Comparison of ENCODE assay signal across 11 mouse cellular contexts in genomic region chr5:21411261-21411666, GRCm38 (mm10). TPM values are rescaled to one million over a fixed set of nuclear protein-coding genes. Genes with fewer than 3 reads are reported as not detected.
A peak's percentile ranks its signal among the peaks of the same experiment; 100 is the strongest.
DNase-seq lines count a peak whose midpoint lies in the region; ATAC-seq and TF ChIP-seq lines count a peak whose summit lies in the region.
"Had no signal": no experiment of that assay in that cellular context is flagged by ENCODE, and none has a peak within 500 bp of the region (broad histone marks: within the 10 kb centered on the region; RNA-seq: fewer than 3 reads in every experiment).

No protein-coding gene starts in this region.

- peak overlapping the region; percentile 22 for H3K4me3 ChIP-seq in bone marrow macrophage, adult 2 months (ENCODE audit: insufficient read depth, low read length)
- H3K4me3 ChIP-seq in midbrain, embryonic 16.5 days (ENCODE audit: low read depth, low read length): no peak overlapping the region
- H3K4me3 ChIP-seq: forebrain, embryonic 13.5 days; heart, embryonic 15.5 days had no signal

- H3K27ac ChIP-seq in bone marrow macrophage, adult 2 months (ENCODE audit: insufficient read depth, low read depth, low read length): peak overlapping the region; percentile 81
- no peak overlapping the region for H3K27ac ChIP-seq in midbrain, embryonic 16.5 days (ENCODE audit: low read length)
- H3K27ac ChIP-seq: forebrain, embryonic 13.5 days; heart, embryonic 15.5 days had no signal

- H3K36me3 ChIP-seq in splenic B cell, adult 2 months (ENCODE audit: control insufficient read depth, insufficient read depth, low read length, poor library complexity, severe bottlenecking): no peaks in the 10 kb centered on the region
- no peaks in the 10 kb centered on the region for H3K36me3 ChIP-seq in midbrain, embryonic 16.5 days (ENCODE audit: control insufficient read depth, insufficient read depth, low read length)
- H3K36me3 ChIP-seq: heart, embryonic 15.5 days had no signal

- 91% methylated on average over 5 of the region's 5 CpGs for WGBS in midbrain, embryonic 16.5 days

- no peak overlapping the region for H3K9ac ChIP-seq in midbrain, embryonic 16.5 days (ENCODE audit: low read depth, low read length)
- H3K9ac ChIP-seq: forebrain, embryonic 13.5 days; heart, embryonic 15.5 days had no signal

- ATAC-seq in midbrain, embryonic 16.5 days: no peak
- ATAC-seq: forebrain, embryonic 13.5 days had no signal

- H3K9me3 ChIP-seq in midbrain, embryonic 16.5 days (replicated peaks; ENCODE audit: control insufficient read depth, low read length, poor library complexity, severe bottlenecking): no peaks in the 10 kb centered on the region
- H3K9me3 ChIP-seq: forebrain, embryonic 13.5 days; heart, embryonic 15.5 days had no signal

- no peaks in the 10 kb centered on the region for H3K27me3 ChIP-seq in splenic B cell, adult 2 months (ENCODE audit: control insufficient read depth, insufficient read depth, low read length, poor library complexity, severe bottlenecking)
- H3K27me3 ChIP-seq in midbrain, embryonic 16.5 days (ENCODE audit: control insufficient read depth, insufficient read depth, low read depth, low read length): no peaks in the 10 kb centered on the region
- H3K27me3 ChIP-seq: forebrain, embryonic 13.5 days; heart, embryonic 15.5 days had no signal

- H3K4me1 ChIP-seq in bone marrow macrophage, adult 2 months (ENCODE audit: control insufficient read depth, insufficient read depth, low read length): peaks cover 20% of the 10 kb centered on the region
- H3K4me1 ChIP-seq in midbrain, embryonic 16.5 days (ENCODE audit: control insufficient read depth, insufficient read depth, low read length): no peaks in the 10 kb centered on the region
- H3K4me1 ChIP-seq: forebrain, embryonic 13.5 days; heart, embryonic 15.5 days had no signal

- DNase-seq in heart, adult 11 months: peak; percentile 94
- DNase-seq in heart, postnatal 4 days: no peak
- peak; percentile 69 for DNase-seq in lung, postnatal 36 days
- DNase-seq in splenic B cell, adult 2 months (ENCODE audit: low read depth, low spot score): peak; percentile 92
- DNase-seq in urinary bladder, postnatal 36 days (ENCODE audit: low spot score in 2 of 2): no peak
- no peak for DNase-seq in cerebellum, postnatal 4 days (ENCODE audit: low spot score in 2 of 2)

- TF ChIP-seq CTCF in bone marrow macrophage, adult 2 months (IDR thresholded peaks at IDR 0.05; ENCODE audit: low read depth, low read length): no peak

- H3K4me2 ChIP-seq in midbrain, embryonic 16.5 days (ENCODE audit: low read length): no peak overlapping the region
- H3K4me2 ChIP-seq: forebrain, embryonic 13.5 days; heart, embryonic 15.5 days had no signal

- TF ChIP-seq POLR2A in bone marrow macrophage, adult 2 months (IDR thresholded peaks at IDR 0.05; ENCODE audit: borderline replicate concordance, low read depth, low read length): no peak

RNA-seq across cellular contexts. Expression of gene Ccdc146, which starts 13.2 kb away (rescaled TPM):
- total RNA-seq in heart, postnatal 4 days (2021): 1 to 10 TPM; 3.6 to 3.9 TPM
- polyA plus RNA-seq in bone marrow macrophage, adult 2 months (2012; ENCODE audit: insufficient read depth, insufficient read length, missing spikeins): not detected in 2 replicates
- polyA plus RNA-seq in midbrain, embryonic 16.5 days (2015; fragmentation: Nextera tagmentation; extraction: Ambion mirVana): 0.67 and 0.90 TPM in 2 replicates
- polyA plus RNA-seq: large intestine, adult 2 months had no signal

RNA-seq across cellular contexts. Expression of gene Fam185a, which starts 13.5 kb away (rescaled TPM):
- 1 to 10 TPM; 7.7 to 8.6 TPM for total RNA-seq in heart, postnatal 4 days (2021)
- polyA plus RNA-seq in bone marrow macrophage, adult 2 months (2012; ENCODE audit: insufficient read depth, insufficient read length, missing spikeins): 1.6 and 2.3 TPM in 2 replicates
- polyA plus RNA-seq in midbrain, embryonic 16.5 days (2015; fragmentation: Nextera tagmentation; extraction: Ambion mirVana): 10.0 and 11.0 TPM in 2 replicates

RNA-seq across cellular contexts. Expression of gene Fgl2, which starts 38.8 kb away (rescaled TPM):
- total RNA-seq in heart, postnatal 4 days (2021): 10 to 100 TPM; 49.3 to 50.0 TPM
- polyA plus RNA-seq in bone marrow macrophage, adult 2 months (2012; ENCODE audit: insufficient read depth, insufficient read length, missing spikeins): 32.2 and 33.9 TPM in 2 replicates
- 1.9 and 2.3 TPM in 2 replicates for polyA plus RNA-seq in midbrain, embryonic 16.5 days (2015; fragmentation: Nextera tagmentation; extraction: Ambion mirVana)

Comparison
In these comparisons a context has a peak if more than half of its experiments do, and no peak if none do; other contexts are left out.
1. DNase-seq: peak in heart, adult 11 months (single experiment), lung, postnatal 36 days (single experiment) and splenic B cell, adult 2 months (single experiment); none in heart, postnatal 4 days (single experiment), urinary bladder, postnatal 36 days (0 of 2) and cerebellum, postnatal 4 days (0 of 2).
2. RNA of gene Fgl2, which starts 38.8 kb away (polyA plus RNA-seq): 32.2 to 33.9 TPM in bone marrow macrophage, adult 2 months; 1.9 to 2.3 TPM in midbrain, embryonic 16.5 days; every median in the first group is over 10 times any median in the second.